Mouse (Mus musculus) limb, embryonic 15.5 days (tissue): ENCODE measurements around the gene Ddx4. TPM values are rescaled to one million over a fixed set of nuclear protein-coding genes. Genes with fewer than 3 reads are reported as not detected.

ENCODE experiments used
- polyA plus RNA-seq: library from polyadenylated mRNA; unstranded; fragments of >200 nt; fragmentation: Nextera tagmentation; extraction: Ambion mirVana; gene quantifications from 2 replicates; pipeline ENCODE4 v1.2.1, GENCODE M21; 2015

Ddx4 gene
- polyA plus RNA-seq, 1 experiment from 2014 or later: 0.63 TPM

Other genes starting within 250 kb of the Ddx4 start
- gene Il6st, start 188.4 kb downstream of the Ddx4 start, polyA plus RNA-seq: 39.5 and 40.2 TPM in 2 replicates
- gene Il31ra, start 58.1 kb downstream of the Ddx4 start, polyA plus RNA-seq: 0.43 and 0.45 TPM in 2 replicates
- 17.0 and 17.9 TPM in 2 replicates for gene Slc38a9, start 8.3 kb upstream of the Ddx4 start, polyA plus RNA-seq
- 90.5 and 109 TPM in 2 replicates for gene Plpp1, start 148.3 kb upstream of the Ddx4 start, polyA plus RNA-seq